Mouse (Mus musculus) Patski (cell line): ENCODE data around the gene Nat8f3. TPM values are rescaled to one million over a fixed set of nuclear protein-coding genes. Genes with fewer than 3 reads are reported as not detected.
A peak's percentile ranks its signal among the peaks of the same experiment; 100 is the strongest.
"Not testable (repeated sequence)": the region's sequence is repeated elsewhere in the genome, so short reads cannot be mapped to it uniquely, and the experiment has no call there.

Experiments
- ATAC-seq: fragments of 100-300 bp; one replicate; pipeline ENCODE4 v1.8.0; 2021
- CTCF ChIA-PET: fragments of 350-600 bp; sonication (Branson Sonifier 250); formaldehyde crosslinking; loops from one replicate; lab custom pipeline; 2022; ENCODE audit warnings: inconsistent platforms; lab: Charles Lee
- POLR2A ChIA-PET: fragments of 350-600 bp; sonication (Branson Sonifier 250); formaldehyde crosslinking; loops from one replicate; lab custom pipeline; 2022; ENCODE audit warnings: antibody characterized with exemption, inconsistent platforms; lab: Charles Lee
- DNase-seq: peaks from one replicate; pipeline ENCODE4 v3.0.0-alpha.2; 2011; ENCODE audit warnings: low read depth, low spot score
- H3K27me3 ChIP-seq: fragments of 371-371 bp; one replicate; pipeline ENCODE4 v1.5.1; 2021
- CTCF ChIP-seq: fragments of 100-300 bp; IDR thresholded peaks from one replicate; pipeline ENCODE4 v1.5.1; 2021
- in situ Hi-C: fragments of 300-500 bp; cut with MboI; formaldehyde crosslinking; loops from 3 replicates; pipeline ENCODE4 v1.11.1; 2018; ENCODE audit warnings: low pct_unique_long_range_greater_than_20kb, mixed read lengths
- polyA plus RNA-seq: library from polyadenylated mRNA; unstranded; gene quantifications from one replicate; pipeline ENCODE4 v1.2.3, GENCODE M21; 2021

The Nat8f3 gene
- 2.2 TPM for polyA plus RNA-seq

DNA sequence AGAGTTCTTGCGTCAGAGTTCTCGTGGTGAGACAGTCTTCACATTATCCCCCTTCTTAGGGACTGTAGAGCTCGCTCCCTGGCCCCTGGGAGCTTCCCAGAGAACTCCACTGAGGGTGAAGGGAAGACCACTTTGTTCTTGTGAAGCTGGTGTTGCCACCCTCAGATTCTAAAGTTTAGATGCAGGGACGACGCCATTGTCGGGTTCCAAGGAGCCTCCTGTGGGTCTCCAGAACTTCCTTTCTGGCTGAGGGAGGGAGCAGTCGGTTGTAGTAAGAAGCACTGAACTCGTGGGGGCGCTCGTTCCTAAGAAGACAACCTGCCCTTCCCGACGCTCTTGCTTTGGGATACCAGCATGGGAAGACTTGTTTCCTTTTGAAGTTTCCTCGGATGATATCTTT is at the start of gene Nat8f3:
TSS of gene Nat8f3 (minus strand) at position 223 of the 400 bp plus-strand sequence.
- ATAC-seq, CTCF ChIA-PET, in situ Hi-C loops, H3K27me3 ChIP-seq, POLR2A ChIA-PET: not testable (repeated sequence)
- DNase-seq, result peak; percentile 2
- peak; percentile 45 for TF ChIP-seq CTCF

GRCm38 (mm10) chr6:85813339-85813738 is 47.8 kb upstream of the Nat8f3 start:
- no peak for TF ChIP-seq CTCF
- POLR2A ChIA-PET, result no interaction called here
- no peaks in the 10 kb centered on the region for H3K27me3 ChIP-seq
- CTCF ChIA-PET, result no interaction called here
- DNase-seq (no peak), ATAC-seq (no peak)
- in situ Hi-C loops, result no loop called here

GRCm38 (mm10) chr6:85810942-85811537 is 45.5 kb upstream of the Nat8f3 start:
- ATAC-seq, H3K27me3 ChIP-seq, DNase-seq, in situ Hi-C loops, CTCF ChIA-PET, POLR2A ChIA-PET: not testable (repeated sequence)

GRCm38 (mm10) chr6:85810514-85810913 is 45.0 kb upstream of the Nat8f3 start:
- ATAC-seq, in situ Hi-C loops, H3K27me3 ChIP-seq, POLR2A ChIA-PET, CTCF ChIA-PET, DNase-seq: not testable (repeated sequence)

GRCm38 (mm10) chr6:85809784-85810183 is 44.2 kb upstream of the Nat8f3 start:
- POLR2A ChIA-PET, in situ Hi-C loops, DNase-seq, CTCF ChIA-PET, H3K27me3 ChIP-seq, ATAC-seq: not testable (repeated sequence)

DNA sequence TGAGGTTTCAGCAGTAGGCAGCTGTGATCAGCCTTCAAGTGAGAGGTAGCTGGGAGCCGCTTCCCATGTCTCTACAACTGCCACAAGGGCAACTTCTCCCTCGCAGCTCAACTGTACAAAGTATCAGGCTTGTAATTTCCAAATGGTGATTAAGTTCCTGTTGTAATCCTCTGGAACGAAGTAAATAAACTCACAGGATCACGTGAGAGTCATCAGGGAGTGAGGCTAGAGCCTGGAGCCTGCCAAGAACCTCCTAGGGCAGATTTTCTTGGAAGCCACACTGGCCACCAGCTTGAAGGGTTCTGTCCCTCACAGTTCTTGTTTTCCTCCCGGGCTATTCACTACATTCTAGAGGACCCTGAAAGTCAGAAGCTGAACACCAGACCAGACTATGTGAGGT is 37.6 kb upstream of the Nat8f3 start:
- in situ Hi-C loops, POLR2A ChIA-PET, H3K27me3 ChIP-seq, CTCF ChIA-PET: not testable (repeated sequence)
- ATAC-seq (peak; percentile 28), DNase-seq (peak; percentile 25)

- POLR2A ChIA-PET, in situ Hi-C loops, DNase-seq, H3K27me3 ChIP-seq, ATAC-seq, CTCF ChIA-PET: not testable (repeated sequence)
Observed at GRCm38 (mm10) chr6:85763127-85764070, 2.2 kb downstream of the Nat8f3 start.

- H3K27me3 ChIP-seq, POLR2A ChIA-PET, DNase-seq, ATAC-seq, in situ Hi-C loops, CTCF ChIA-PET: not testable (repeated sequence)
Observed at GRCm38 (mm10) chr6:85762678-85763077, 2.9 kb downstream of the Nat8f3 start.

DNA sequence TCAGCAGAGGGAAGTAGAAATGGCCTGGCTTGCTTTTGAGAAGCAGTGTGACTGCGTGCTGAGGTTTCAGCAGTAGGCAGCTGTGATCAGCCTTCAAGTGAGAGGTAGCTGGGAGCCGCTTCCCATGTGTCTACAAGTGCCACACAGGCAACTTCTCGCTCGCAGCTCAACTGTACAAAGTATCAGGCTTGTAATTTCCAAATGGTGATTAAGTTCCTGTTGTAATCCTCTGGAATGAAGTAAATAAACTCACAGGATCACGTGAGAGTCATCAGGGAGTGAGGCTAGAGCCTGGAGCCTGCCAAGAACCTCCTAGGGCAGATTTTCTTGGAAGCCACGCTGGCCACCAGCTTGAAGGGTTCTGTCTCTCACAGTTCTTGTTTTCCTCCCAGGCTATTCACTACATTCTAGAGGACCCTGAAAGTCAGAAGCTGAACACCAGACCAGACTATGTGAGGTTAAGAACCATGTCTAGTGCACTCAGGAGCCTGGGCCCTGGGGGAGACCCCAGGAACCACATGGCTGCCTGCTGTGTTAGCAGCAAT is 9.8 kb downstream of the Nat8f3 start:
- ATAC-seq, result peak; percentile 64
- in situ Hi-C loops, POLR2A ChIA-PET, CTCF ChIA-PET, H3K27me3 ChIP-seq: not testable (repeated sequence)
- DNase-seq, result peak; percentile 30

DNA sequence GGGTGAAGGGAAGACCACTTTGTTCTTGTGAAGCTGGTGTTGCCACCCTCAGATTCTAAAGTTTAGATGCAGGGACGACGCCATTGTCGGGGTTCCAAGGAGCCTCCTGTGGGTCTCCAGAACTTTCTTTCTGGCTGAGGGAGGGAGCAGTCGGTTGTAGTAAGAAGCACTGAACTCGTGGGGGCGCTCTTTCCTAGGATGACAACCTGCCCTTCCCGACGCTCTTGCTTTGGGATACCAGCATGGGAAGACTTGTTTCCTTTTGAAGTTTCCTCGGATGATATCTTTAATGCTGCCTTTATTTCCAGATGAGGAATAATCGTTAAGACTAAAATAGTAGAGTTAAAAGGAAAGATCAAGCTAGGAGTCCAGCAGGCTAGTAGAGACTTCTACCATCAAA is 52.4 kb downstream of the Nat8f3 start, which contains the start of gene Nat8f7:
TSS of gene Nat8f7 (minus strand) at position 101 of the 400 bp plus-strand sequence.
- in situ Hi-C loops, CTCF ChIA-PET, H3K27me3 ChIP-seq, ATAC-seq, POLR2A ChIA-PET, DNase-seq: not testable (repeated sequence)

DNA sequence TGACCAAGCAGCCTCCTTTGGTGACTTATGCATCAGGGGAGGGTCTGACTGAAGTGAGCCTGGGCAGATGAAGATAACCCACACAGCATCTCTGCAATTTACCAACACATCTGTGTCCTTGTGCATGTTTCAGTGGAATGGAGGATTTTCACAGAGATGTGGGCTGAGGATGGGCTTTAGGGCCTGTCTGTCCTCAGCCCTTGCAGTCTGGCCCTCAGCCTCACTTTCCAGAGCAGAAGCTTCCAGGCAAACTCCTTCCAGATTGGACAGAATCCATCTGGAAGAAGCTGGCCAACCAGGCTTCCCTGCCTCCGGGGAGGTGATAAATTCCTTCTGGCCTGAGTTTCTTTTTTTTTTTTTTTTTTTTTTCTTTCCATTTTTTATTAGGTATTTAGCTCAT is 55.9 kb downstream of the Nat8f3 start:
- ATAC-seq, DNase-seq, in situ Hi-C loops, H3K27me3 ChIP-seq, POLR2A ChIA-PET: not testable (repeated sequence)
- CTCF ChIA-PET, result interaction anchor here (0.6 kb wide), 1 partner anchor 34 kb away, joined by 3 read pairs; no protein-coding TSS in a partner anchor

DNA sequence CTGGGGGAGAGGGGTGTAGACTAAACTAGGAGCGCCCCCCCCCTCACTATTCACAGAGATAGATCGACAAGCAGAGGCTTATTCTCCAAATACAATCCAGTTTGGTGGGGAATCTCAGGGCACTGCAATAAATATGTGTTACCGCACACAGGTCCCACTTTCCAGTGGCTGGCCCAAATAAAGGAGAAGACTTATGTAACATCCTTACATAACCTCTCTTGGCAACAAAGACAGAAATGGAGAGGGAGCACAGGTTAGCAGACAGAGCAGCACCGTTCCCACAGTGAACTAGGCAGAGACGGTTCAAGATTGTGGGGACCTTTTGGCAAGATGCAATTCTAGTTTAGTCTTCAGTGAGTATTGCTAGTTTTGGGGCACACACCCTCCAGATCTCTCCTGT is 56.3 kb downstream of the Nat8f3 start:
- CTCF ChIA-PET, in situ Hi-C loops, POLR2A ChIA-PET, ATAC-seq, DNase-seq, H3K27me3 ChIP-seq: not testable (repeated sequence)

DNA sequence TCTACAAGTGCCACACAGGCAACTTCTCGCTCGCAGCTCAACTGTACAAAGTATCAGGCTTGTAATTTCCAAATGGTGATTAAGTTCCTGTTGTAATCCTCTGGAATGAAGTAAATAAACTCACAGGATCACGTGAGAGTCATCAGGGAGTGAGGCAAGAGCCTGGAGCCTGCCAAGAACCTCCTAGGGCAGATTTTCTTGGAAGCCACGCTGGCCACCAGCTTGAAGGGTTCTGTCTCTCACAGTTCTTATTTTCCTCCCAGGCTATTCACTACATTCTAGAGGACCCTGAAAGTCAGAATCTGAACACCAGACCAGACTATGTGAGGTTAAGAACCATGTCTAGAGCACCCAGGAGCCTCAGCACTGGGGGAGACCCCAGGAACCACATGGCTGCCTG is 63.6 kb downstream of the Nat8f3 start:
- DNase-seq, result peak; percentile 19
- in situ Hi-C loops, POLR2A ChIA-PET, CTCF ChIA-PET, H3K27me3 ChIP-seq: not testable (repeated sequence)
- ATAC-seq, result peak; percentile 71
